Mouse (Mus musculus): ENCODE measurements around the gene Mrpl34.

Gene Mrpl34

GRCm38 (mm10) chr8:71487691-71488445, 23.1 kb downstream of the Mrpl34 start, which contains the start of gene Gtpbp3:
TSS of gene Gtpbp3 (plus strand) at chr8:71488103.
- in situ Hi-C loops (cut with MboI; ENCODE audit: unreplicated experiment in 2 of 2): no loop called here

GRCm38 (mm10) chr8:71488454-71488853, 23.7 kb downstream of the Mrpl34 start:
- in situ Hi-C loops (cut with MboI; ENCODE audit: unreplicated experiment in 2 of 2): no loop called here

GRCm38 (mm10) chr8:71495039-71495438, 30.3 kb downstream of the Mrpl34 start:
- in situ Hi-C loops (cut with MboI; ENCODE audit: unreplicated experiment in 2 of 2): no loop called here

GRCm38 (mm10) chr8:71495811-71496210, 31.1 kb downstream of the Mrpl34 start:
- in situ Hi-C loops (cut with MboI; ENCODE audit: unreplicated experiment in 2 of 2): no loop called here

GRCm38 (mm10) chr8:71496481-71496880, 31.7 kb downstream of the Mrpl34 start:
- in situ Hi-C loops (cut with MboI; ENCODE audit: unreplicated experiment in 2 of 2): no loop called here

GRCm38 (mm10) chr8:71497077-71497645, 32.4 kb downstream of the Mrpl34 start:
- in situ Hi-C loops (cut with MboI; ENCODE audit: unreplicated experiment in 2 of 2): no loop called here

GRCm38 (mm10) chr8:71497881-71498501, 33.2 kb downstream of the Mrpl34 start:
- in situ Hi-C loops (cut with MboI; ENCODE audit: unreplicated experiment in 2 of 2): no loop called here

GRCm38 (mm10) chr8:71498816-71499690, 34.3 kb downstream of the Mrpl34 start:
- in situ Hi-C loops (cut with MboI; ENCODE audit: unreplicated experiment in 2 of 2): no loop called here

GRCm38 (mm10) chr8:71504349-71504748, 39.6 kb downstream of the Mrpl34 start:
- in situ Hi-C loops (cut with MboI; ENCODE audit: unreplicated experiment in 2 of 2): no loop called here

- in situ Hi-C loops (cut with MboI; ENCODE audit: unreplicated experiment in 2 of 2): no loop called here
Observed at GRCm38 (mm10) chr8:71505326-71505725, 40.6 kb downstream of the Mrpl34 start.

GRCm38 (mm10) chr8:71505979-71506378, 41.2 kb downstream of the Mrpl34 start:
- in situ Hi-C loops (cut with MboI; ENCODE audit: unreplicated experiment in 2 of 2): no loop called here

GRCm38 (mm10) chr8:71507589-71508104, 42.9 kb downstream of the Mrpl34 start:
- in situ Hi-C loops (cut with MboI; ENCODE audit: unreplicated experiment in 2 of 2): no loop called here

- in situ Hi-C loops (cut with MboI; ENCODE audit: unreplicated experiment in 2 of 2): no loop called here
Observed at GRCm38 (mm10) chr8:71509316-71509715, 44.6 kb downstream of the Mrpl34 start.

- in situ Hi-C loops (cut with MboI; ENCODE audit: unreplicated experiment in 2 of 2): no loop called here
Observed at GRCm38 (mm10) chr8:71511644-71512043, 46.9 kb downstream of the Mrpl34 start, which contains the start of gene Plvap. TSS of gene Plvap (minus strand) at chr8:71511752.

- in situ Hi-C loops (cut with MboI; ENCODE audit: unreplicated experiment in 2 of 2): no loop called here
Observed at GRCm38 (mm10) chr8:71513018-71513754, 48.4 kb downstream of the Mrpl34 start.

GRCm38 (mm10) chr8:71515043-71515442, 50.3 kb downstream of the Mrpl34 start:
- in situ Hi-C loops (cut with MboI; ENCODE audit: unreplicated experiment in 2 of 2): no loop called here

Data from v-Abl transformed pro-B cells (cell line).